In the genomic region with DNA sequence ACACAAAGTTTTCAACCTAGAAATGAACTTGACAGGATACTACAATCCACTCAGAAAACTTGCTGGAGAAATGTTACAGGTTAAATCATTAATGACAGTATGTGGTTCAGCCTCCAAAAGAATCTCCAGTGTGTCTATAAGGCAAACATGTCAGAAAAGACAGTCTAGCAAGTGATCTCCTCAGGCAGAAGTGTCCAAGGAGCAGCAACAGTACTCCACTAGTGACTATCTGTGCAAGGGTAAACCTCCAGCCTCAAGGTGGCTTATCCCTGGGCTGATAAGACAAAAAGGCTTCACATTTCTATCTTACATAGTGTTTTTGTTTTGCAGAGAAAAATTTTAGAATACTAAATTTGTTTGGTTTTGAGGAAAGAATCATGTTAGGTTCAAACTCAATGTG, we compare ENCODE assay signal across 10 mouse cellular contexts. TPM values are rescaled to one million over a fixed set of nuclear protein-coding genes. Genes with fewer than 3 reads are reported as not detected.
DNase-seq lines count a peak whose midpoint lies in the region; ATAC-seq and TF ChIP-seq lines count a peak whose summit lies in the region.
"Had no signal": no experiment of that assay in that cellular context is flagged by ENCODE, and none has a peak within 500 bp of the region (broad histone marks: within the 10 kb centered on the region; RNA-seq: fewer than 3 reads in every experiment).

No protein-coding gene starts in this region.

- H3K9ac ChIP-seq in heart, embryonic 12.5 days, result no peak overlapping the region
- 0 out of 2 replicates have a peak overlapping the region, but pooled peaks have one; percentile 7 for H3K9ac ChIP-seq in MEL (ENCODE audit: control insufficient read depth, low read depth, low read length, poor library complexity, severe bottlenecking)
- H3K9ac ChIP-seq in forebrain, embryonic 14.5 days (ENCODE audit: low read length), result peak overlapping the region; percentile 8; the same call in 1 of the 2 replicates
- H3K9ac ChIP-seq in liver, postnatal 0 days (replicated peaks), result peak overlapping the region; percentile 51

- TF ChIP-seq CTCF in MEL (IDR thresholded peaks at IDR 0.05 in 2 of 3, conservative IDR thresholded peaks at IDR 0.05 in 1 of 3; ENCODE audit: control insufficient read depth in 1 of 3, insufficient read depth in 1 of 3, low read depth in 2 of 3, low read length in 3 of 3, poor library complexity in 1 of 3, severe bottlenecking in 1 of 3), result no peak
- no peak for TF ChIP-seq CTCF in liver, postnatal 0 days (IDR thresholded peaks at IDR 0.05; ENCODE audit: low read depth)

- peaks cover 19% of the 10 kb centered on the region for H3K4me1 ChIP-seq in heart, embryonic 12.5 days (replicated peaks)
- peaks cover 10 to 34% of the 10 kb centered on the region in 2 experiments for H3K4me1 ChIP-seq in MEL (ENCODE audit: control insufficient read depth in 1 of 2, insufficient read depth in 2 of 2, low read length in 2 of 2)
- peaks cover 25% of the 10 kb centered on the region for H3K4me1 ChIP-seq in forebrain, embryonic 14.5 days (ENCODE audit: control insufficient read depth, insufficient read depth, low read length)
- peaks cover 32% of the 10 kb centered on the region for H3K4me1 ChIP-seq in liver, postnatal 0 days (ENCODE audit: insufficient read depth)

- no peak overlapping the region for H3K27ac ChIP-seq in heart, embryonic 12.5 days (ENCODE audit: poor library complexity, severe bottlenecking)
- H3K27ac ChIP-seq in MEL (ENCODE audit: control insufficient read depth, low read depth, low read length), result no peak overlapping the region
- H3K27ac ChIP-seq in forebrain, embryonic 14.5 days (ENCODE audit: low read depth, low read length), result no peak overlapping the region
- H3K27ac ChIP-seq in liver, postnatal 0 days (ENCODE audit: low read depth), result peak overlapping the region; percentile 61

- no peaks in the 10 kb centered on the region for H3K27me3 ChIP-seq in heart, embryonic 12.5 days (replicated peaks)
- no peaks in the 10 kb centered on the region for H3K27me3 ChIP-seq in MEL (ENCODE audit: control insufficient read depth in 1 of 2, insufficient read depth in 2 of 2, low read length in 2 of 2)
- no peaks in the 10 kb centered on the region for H3K27me3 ChIP-seq in forebrain, embryonic 14.5 days (replicated peaks; ENCODE audit: control insufficient read depth, insufficient read depth, low read length)
- no peaks in the 10 kb centered on the region for H3K27me3 ChIP-seq in liver, postnatal 0 days (ENCODE audit: insufficient read depth, low read length)

- intact Hi-C loops in heart, postnatal 14 days (cut with DNase I), result no loop called here
- intact Hi-C loops in left cerebral cortex, postnatal 14 days (cut with DNase I), result no loop called here

- peaks cover 37% of the 10 kb centered on the region for H3K79me2 ChIP-seq in MEL (ENCODE audit: control insufficient read depth, insufficient read depth, low read length, poor library complexity)

- H3K9me3 ChIP-seq in heart, embryonic 12.5 days (replicated peaks), result no peaks in the 10 kb centered on the region
- no peaks in the 10 kb centered on the region for H3K9me3 ChIP-seq in MEL (replicated peaks; ENCODE audit: insufficient read depth, low read length)
- H3K9me3 ChIP-seq in forebrain, embryonic 14.5 days (replicated peaks; ENCODE audit: control insufficient read depth, low read length), result no peaks in the 10 kb centered on the region
- no peaks in the 10 kb centered on the region for H3K9me3 ChIP-seq in liver, postnatal 0 days (ENCODE audit: low read length)

- peak overlapping the region; percentile 63 for H3K4me2 ChIP-seq in heart, embryonic 12.5 days
- peak overlapping the region; percentile 47 for H3K4me2 ChIP-seq in forebrain, embryonic 14.5 days (ENCODE audit: low read length)
- H3K4me2 ChIP-seq in liver, postnatal 0 days (ENCODE audit: low read depth, low read length), result peak overlapping the region; percentile 66

- no peak for DNase-seq in heart, postnatal 14 days
- DNase-seq in MEL (ENCODE audit: low read depth, low spot score), result peak; percentile 73
- DNase-seq in forebrain, embryonic 14.5 days (ENCODE audit: low spot score), result no peak
- peak; percentile 18 for DNase-seq in liver, postnatal 0 days
- DNase-seq in left cerebral cortex, postnatal 14 days (ENCODE audit: low spot score in 2 of 2), result no peak
- no peak for DNase-seq in yolk sac, embryonic 10.5 days (ENCODE audit: low spot score)
- DNase-seq in urinary bladder, postnatal 4 days (ENCODE audit: low spot score in 2 of 2), result no peak

- TF ChIP-seq POLR2A in MEL (IDR thresholded peaks at IDR 0.05; ENCODE audit: control insufficient read depth in 1 of 2, insufficient read depth in 1 of 2, low read depth in 1 of 2, low read length in 2 of 2, poor library complexity in 1 of 2), result no peak

- TF ChIP-seq RAD21 in MEL (IDR thresholded peaks at IDR 0.05; ENCODE audit: low read depth, low read length), result no peak

- no peaks in the 10 kb centered on the region; the same call in 1 of the 2 replicates for H3K36me3 ChIP-seq in heart, embryonic 12.5 days
- H3K36me3 ChIP-seq in MEL (ENCODE audit: control insufficient read depth in 1 of 2, insufficient read depth in 2 of 2, low read length in 2 of 2), result peaks cover 0 to 53% of the 10 kb centered on the region in 2 experiments; a peak in 2 of 4 replicates
- H3K36me3 ChIP-seq in forebrain, embryonic 14.5 days (ENCODE audit: control insufficient read depth, insufficient read depth, low read length), result no peaks in the 10 kb centered on the region
- H3K36me3 ChIP-seq in liver, postnatal 0 days (replicated peaks; ENCODE audit: insufficient read depth, low read length), result no peaks in the 10 kb centered on the region

- H3K4me3 ChIP-seq in heart, embryonic 12.5 days, result peak overlapping the region; percentile 24; the same call in 1 of the 2 replicates
- peak overlapping the region; percentile 24 to 73 for H3K4me3 ChIP-seq in MEL (ENCODE audit: control insufficient read depth in 1 of 2, insufficient read depth in 1 of 2, low read depth in 2 of 2, low read length in 2 of 2)
- peak overlapping the region; percentile 14 for H3K4me3 ChIP-seq in forebrain, embryonic 14.5 days (ENCODE audit: low read depth, low read length)
- peak overlapping the region; percentile 37 for H3K4me3 ChIP-seq in liver, postnatal 0 days (ENCODE audit: low read depth, low read length)

- TF ChIP-seq EP300 in MEL (IDR thresholded peaks at IDR 0.05; ENCODE audit: low read depth in 1 of 2, low read length in 2 of 2), result peak; percentile 65 to 78
- TF ChIP-seq EP300 in liver, postnatal 0 days (IDR thresholded peaks at IDR 0.05; ENCODE audit: low read depth), result peak; percentile 87

- no peak for ATAC-seq in heart, embryonic 12.5 days (ENCODE audit: insufficient number of reproducible peaks, low FRiP score)
- ATAC-seq in forebrain, embryonic 14.5 days, result no peak
- no peak for ATAC-seq in liver, postnatal 0 days

TF ChIP-seq in MEL, 35 proteins besides CTCF, POLR2A, EP300 and RAD21 (continues in another document):
- TF ChIP-seq USF2 (IDR thresholded peaks at IDR 0.05; ENCODE audit: borderline replicate concordance in 1 of 2, insufficient read depth in 1 of 2, low read depth in 1 of 2, low read length in 2 of 2) (no peak), NELFE (IDR thresholded peaks at IDR 0.05; ENCODE audit: low read depth, low read length) (no peak), CHD2 (IDR thresholded peaks at IDR 0.05; ENCODE audit: low read length) (no peak), TBP (IDR thresholded peaks at IDR 0.05; ENCODE audit: low read depth, low read length) (0 out of 2 replicates have a peak, but pooled peaks have one; percentile 29), HCFC1 (IDR thresholded peaks at IDR 0.05; ENCODE audit: low read depth, low read length) (no peak), MXI1 (IDR thresholded peaks at IDR 0.05; ENCODE audit: low read depth, low read length) (peak; percentile 36; the same call in 1 of the 2 replicates), USF1 (IDR thresholded peaks at IDR 0.05; ENCODE audit: low read depth, low read length) (no peak), ZMIZ1 (IDR thresholded peaks at IDR 0.05; ENCODE audit: low read depth, low read length) (no peak), ZC3H11A (IDR thresholded peaks at IDR 0.05; ENCODE audit: low read depth, low read length) (no peak), POLR2AphosphoS2 (IDR thresholded peaks at IDR 0.05; ENCODE audit: low read length) (no peak), MAX (IDR thresholded peaks at IDR 0.05; ENCODE audit: low read length) (no peak), E2F4 (IDR thresholded peaks at IDR 0.05; ENCODE audit: borderline replicate concordance, low read depth, low read length) (no peak), MAFK (IDR thresholded peaks at IDR 0.05; ENCODE audit: borderline replicate concordance, low read depth, low read length) (no peak; the same call in 1 of the 2 replicates), POLR2AphosphoS5 (IDR thresholded peaks at IDR 0.05; ENCODE audit: borderline replicate concordance, low read depth, low read length) (no peak), TAL1 (IDR thresholded peaks at IDR 0.05; ENCODE audit: low read length) (peak; percentile 86), ELF1 (IDR thresholded peaks at IDR 0.05; ENCODE audit: low read depth, low read length) (no peak), UBTF (IDR thresholded peaks at IDR 0.05; ENCODE audit: borderline replicate concordance, insufficient read depth, low read depth, low read length) (no peak), KAT2A (conservative IDR thresholded peaks at IDR 0.05; ENCODE audit: low read depth, low read length) (no peak), MAZ (IDR thresholded peaks at IDR 0.05; ENCODE audit: low read depth, low read length) (no peak), CHD1 (IDR thresholded peaks at IDR 0.05; ENCODE audit: low read depth, low read length) (no peak), MYB (IDR thresholded peaks at IDR 0.05; ENCODE audit: low read depth, low read length) (no peak)

RNA-seq across cellular contexts. Expression of a gene that starts 2.9 kb away (rescaled TPM):
- polyA plus RNA-seq in heart, embryonic 12.5 days (2016; fragmentation: Nextera tagmentation; extraction: Ambion mirVana), result 37.0 and 38.1 TPM in 2 replicates
- total RNA-seq in heart, postnatal 14 days (2021), result 10 to 100 TPM; 35.7 to 39.8 TPM
- 4.3 and 5.5 TPM in 2 replicates for total RNA-seq in MEL (2012; rRNA removed)
- polyA plus RNA-seq in MEL (2012; ENCODE audit: insufficient read depth in 1 of 2, insufficient read length in 2 of 2, low read depth in 1 of 2, low replicate concordance in 2 of 2, missing spikeins in 1 of 2), result 10 to 100 TPM in 1 of 2 experiments, not detected in 1; 17.2 TPM
- polyA plus RNA-seq in forebrain, embryonic 14.5 days (2014; fragmentation: Nextera tagmentation; extraction: Ambion mirVana), result 25.3 and 31.6 TPM in 2 replicates
- polyA plus RNA-seq in liver, postnatal 0 days (2015; fragmentation: Nextera tagmentation; extraction: Ambion mirVana), result 12.7 and 13.7 TPM in 2 replicates
- 10 to 100 TPM; 52.6 to 55.4 TPM for total RNA-seq in left cerebral cortex, postnatal 14 days (2021)

RNA-seq across cellular contexts. Expression of a gene that starts 59.5 kb away (rescaled TPM):
- polyA plus RNA-seq in heart, embryonic 12.5 days (2016; fragmentation: Nextera tagmentation; extraction: Ambion mirVana), result not detected in 2 replicates
- not detected for total RNA-seq in heart, postnatal 14 days (2021)
- not detected in 2 replicates for total RNA-seq in MEL (2012; rRNA removed)
- not detected for polyA plus RNA-seq in MEL (2012; ENCODE audit: insufficient read depth in 1 of 2, insufficient read length in 2 of 2, low read depth in 1 of 2, low replicate concordance in 2 of 2, missing spikeins in 1 of 2)
- polyA plus RNA-seq in forebrain, embryonic 14.5 days (2014; fragmentation: Nextera tagmentation; extraction: Ambion mirVana), result not detected in 2 replicates
- not detected in 2 replicates for polyA plus RNA-seq in liver, postnatal 0 days (2015; fragmentation: Nextera tagmentation; extraction: Ambion mirVana)
- total RNA-seq in left cerebral cortex, postnatal 14 days (2021), result not detected
- total RNA-seq: left cerebral cortex, adult 18-20 months had no signal
- polyA plus RNA-seq: spleen, adult 2 months had no signal

Comparison
In these comparisons a context has a peak if more than half of its experiments do, and no peak if none do; other contexts are left out.
1. DNase-seq: peak in MEL (single experiment) and liver, postnatal 0 days (single experiment); none in heart, postnatal 14 days (0 of 2), forebrain, embryonic 14.5 days (single experiment), left cerebral cortex, postnatal 14 days (0 of 2), yolk sac, embryonic 10.5 days (single experiment) and urinary bladder, postnatal 4 days (0 of 2).
2. Peak in every context shown above with its lines, with median percentiles within 50 percentile points of each other: H3K4me2 ChIP-seq and H3K4me3 ChIP-seq.